In genomic region chr11:36153011-36153410, GRCm38 (mm10) we compare ENCODE assay signal across 11 mouse cellular contexts.
DNase-seq lines count a peak whose midpoint lies in the region; ATAC-seq and TF ChIP-seq lines count a peak whose summit lies in the region.
"Had no signal": no experiment of that assay in that cellular context is flagged by ENCODE, and none has a peak within 500 bp of the region (broad histone marks: within the 10 kb centered on the region; RNA-seq: fewer than 3 reads in every experiment).

No protein-coding gene starts in this region.

- H3K4me2 ChIP-seq in hindbrain, embryonic 15.5 days = peak overlapping the region; percentile 29; the same call in 1 of the 2 replicates
- H3K4me2 ChIP-seq in limb, embryonic 15.5 days = 0 out of 2 replicates have a peak overlapping the region, but pooled peaks have one; percentile 19

- H3K27me3 ChIP-seq in hindbrain, embryonic 15.5 days = no peaks in the 10 kb centered on the region
- no peaks in the 10 kb centered on the region; the same call in 1 of the 2 replicates for H3K27me3 ChIP-seq in hindbrain, embryonic 10.5 days (ENCODE audit: insufficient read depth, poor library complexity, severe bottlenecking)
- H3K27me3 ChIP-seq in limb, embryonic 15.5 days = 0 out of 2 replicates have a peak, but pooled peaks cover 3% of the 10 kb centered on the region
- H3K27me3 ChIP-seq: megakaryocyte, embryonic 14.5 days had no signal

- in situ Hi-C loops in ES-E14 (cut with MboI; ENCODE audit: low sequenced_read_pairs in 2 of 2, unreplicated experiment in 2 of 2) = no loop called here

- no peaks in the 10 kb centered on the region for H3K36me3 ChIP-seq in hindbrain, embryonic 15.5 days
- H3K36me3 ChIP-seq in hindbrain, embryonic 10.5 days = no peaks in the 10 kb centered on the region
- H3K36me3 ChIP-seq in ES-E14 (ENCODE audit: control insufficient read depth, insufficient read depth, low read length, poor library complexity, severe bottlenecking) = no peaks in the 10 kb centered on the region
- H3K36me3 ChIP-seq in limb, embryonic 15.5 days = no peaks in the 10 kb centered on the region

- ATAC-seq in hindbrain, embryonic 15.5 days (ENCODE audit: low FRiP score, low read depth) = no peak
- ATAC-seq in limb, embryonic 15.5 days (ENCODE audit: insufficient number of reproducible peaks, low FRiP score, low TSS enrichment, low read depth) = no peak

- no peak for DNase-seq in hindbrain, embryonic 10.5 days (ENCODE audit: low spot score)
- DNase-seq in ES-E14 (ENCODE audit: low read depth, low spot score) (no peak), R1 (ENCODE audit: low read depth, low spot score) (peak; percentile 21)
- DNase-seq in gastrocnemius, adult 18-20 months (ENCODE audit: low spot score) = no peak
- DNase-seq in thymus, postnatal 36 days = no peak
- DNase-seq in cerebellum, adult 9-11 months = no peak
- DNase-seq: cerebellum, postnatal 36 days; thymus, adult 18-20 months had no signal

- H3K9me3 ChIP-seq in hindbrain, embryonic 15.5 days = no peaks in the 10 kb centered on the region
- H3K9me3 ChIP-seq in hindbrain, embryonic 10.5 days = no peaks in the 10 kb centered on the region
- H3K9me3 ChIP-seq in ES-E14 (ENCODE audit: control insufficient read depth, insufficient read depth, low read depth, low read length) = no peaks in the 10 kb centered on the region
- no peaks in the 10 kb centered on the region for H3K9me3 ChIP-seq in limb, embryonic 15.5 days

- H3K4me1 ChIP-seq in hindbrain, embryonic 15.5 days (replicated peaks) = peaks cover 17% of the 10 kb centered on the region
- peaks cover 17% of the 10 kb centered on the region for H3K4me1 ChIP-seq in hindbrain, embryonic 10.5 days (replicated peaks)
- peaks cover 0 to 4% of the 10 kb centered on the region in 2 experiments; a peak in 2 of 4 replicates for H3K4me1 ChIP-seq in ES-E14 (ENCODE audit: control insufficient read depth in 2 of 2, insufficient read depth in 2 of 2, low read length in 2 of 2, poor library complexity in 1 of 2)
- H3K4me1 ChIP-seq in limb, embryonic 15.5 days = peaks cover 5% of the 10 kb centered on the region; the same call in 1 of the 2 replicates
- H3K4me1 ChIP-seq: megakaryocyte, embryonic 14.5 days had no signal

- H3K4me3 ChIP-seq in hindbrain, embryonic 15.5 days = no peak overlapping the region
- H3K4me3 ChIP-seq in hindbrain, embryonic 10.5 days = no peak overlapping the region
- no peak overlapping the region for H3K4me3 ChIP-seq in ES-E14 (ENCODE audit: insufficient read depth in 1 of 2, low read depth in 1 of 2, low read length in 2 of 2, poor library complexity in 1 of 2, severe bottlenecking in 1 of 2)
- no peak overlapping the region for H3K4me3 ChIP-seq in limb, embryonic 15.5 days
- H3K4me3 ChIP-seq: megakaryocyte, embryonic 14.5 days had no signal

- 25% methylated on average over 9 of the region's 9 CpGs for WGBS in hindbrain, embryonic 15.5 days
- 22% methylated on average over 9 of the region's 9 CpGs for WGBS in hindbrain, embryonic 10.5 days
- WGBS in limb, embryonic 15.5 days = 14% methylated on average over 9 of the region's 9 CpGs

- H3K27ac ChIP-seq in hindbrain, embryonic 15.5 days (replicated peaks) = no peak overlapping the region
- no peak overlapping the region for H3K27ac ChIP-seq in hindbrain, embryonic 10.5 days
- no peak overlapping the region for H3K27ac ChIP-seq in ES-E14 (ENCODE audit: insufficient read depth, low read depth, low read length, poor library complexity, severe bottlenecking)
- no peak overlapping the region for H3K27ac ChIP-seq in limb, embryonic 15.5 days

- no peak overlapping the region for H3K9ac ChIP-seq in hindbrain, embryonic 15.5 days
- no peak overlapping the region for H3K9ac ChIP-seq in ES-E14 (ENCODE audit: insufficient read depth, low read depth, low read length, poor library complexity, severe bottlenecking)
- no peak overlapping the region for H3K9ac ChIP-seq in limb, embryonic 15.5 days

TF ChIP-seq in ES-E14, 5 proteins besides CTCF, POLR2A, EP300 and RAD21:
- TF ChIP-seq ZNF384 (IDR thresholded peaks at IDR 0.05; ENCODE audit: low read depth, low read length) (peak; percentile 40; the same call in 1 of the 2 replicates), ZC3H11A (IDR thresholded peaks at IDR 0.05; ENCODE audit: borderline replicate concordance, low read depth, low read length) (no peak)
